Mouse (Mus musculus) right cerebral cortex, postnatal 4 days (tissue): Measurements from ENCODE around the gene 4933424G06Rik.

Experiments used
- DNase-seq: peaks from one replicate; pipeline ENCODE4 v3.0.0-alpha.2; 2022

The 4933424G06Rik gene

GRCm38 (mm10) chr1:36772198-36772934 lies 62.4 kb downstream of the 4933424G06Rik start:
- no peak for DNase-seq

- no peak for DNase-seq
Measured at GRCm38 (mm10) chr1:36780793-36781192, 70.8 kb downstream of the 4933424G06Rik start.

- no peak for DNase-seq
Measured at GRCm38 (mm10) chr1:36782476-36782875, 72.5 kb downstream of the 4933424G06Rik start.

GRCm38 (mm10) chr1:36784365-36785134 lies 74.6 kb downstream of the 4933424G06Rik start:
- DNase-seq = peak; percentile 87

- peak; percentile 81 for DNase-seq
Measured at GRCm38 (mm10) chr1:36785238-36785641, 75.3 kb downstream of the 4933424G06Rik start.

GRCm38 (mm10) chr1:36786377-36786776 lies 76.4 kb downstream of the 4933424G06Rik start:
- DNase-seq = peak; percentile 35

- DNase-seq = no peak
Measured at GRCm38 (mm10) chr1:36789416-36789815, 79.5 kb downstream of the 4933424G06Rik start.

GRCm38 (mm10) chr1:36796711-36797110 lies 86.8 kb downstream of the 4933424G06Rik start:
- no peak for DNase-seq

GRCm38 (mm10) chr1:36797481-36797880 lies 87.5 kb downstream of the 4933424G06Rik start:
- DNase-seq = no peak

GRCm38 (mm10) chr1:36800379-36801011 lies 90.5 kb downstream of the 4933424G06Rik start:
- no peak for DNase-seq

- no peak for DNase-seq
Measured at GRCm38 (mm10) chr1:36804259-36804658, 94.3 kb downstream of the 4933424G06Rik start.

GRCm38 (mm10) chr1:36804833-36805232 lies 94.9 kb downstream of the 4933424G06Rik start:
- DNase-seq = no peak

- DNase-seq = no peak
Measured at GRCm38 (mm10) chr1:36806181-36806905, 96.4 kb downstream of the 4933424G06Rik start.

- no peak for DNase-seq
Measured at GRCm38 (mm10) chr1:36807086-36807485, 97.1 kb downstream of the 4933424G06Rik start.
